ENCODE assay signal across 10 mouse cellular contexts in genomic region chr19:5994711-5995110, GRCm38 (mm10). TPM values are rescaled to one million over a fixed set of nuclear protein-coding genes. Genes with fewer than 3 reads are reported as not detected.
"Had no signal": no experiment of that assay in that cellular context is flagged by ENCODE, and none has a peak within 500 bp of the region (broad histone marks: within the 10 kb centered on the region; RNA-seq: fewer than 3 reads in every experiment).

No protein-coding gene starts in this region.

- DNase-seq: lung, adult 2 months; lung, postnatal 14 days; lung, postnatal 36 days; right cerebral cortex, postnatal 14 days; thymus, adult 2 months; thymus, postnatal 25 days; thymus, postnatal 4 days had no signal

RNA-seq across cellular contexts. Expression of gene Slc22a20, which starts 8.8 kb away (rescaled TPM):
- total RNA-seq: megakaryocyte progenitor cell, adult 5-6 weeks; midbrain, postnatal 0 days; monocyte, adult 5-6 weeks had no signal
